Mouse (Mus musculus) bone marrow, adult 2 months (tissue): ENCODE data around the gene Rapgef3.

Source experiments
- CTCF ChIP-seq: fragments of 200-500 bp; IDR thresholded peaks from 2 replicates; pipeline ENCODE4 v1.5.1; 2011; ENCODE audit warnings: low read length, control low read depth; ENCODE audit not compliant: control insufficient read depth, insufficient read depth
- POLR2A ChIP-seq: fragments of 200-500 bp; IDR thresholded peaks from 2 replicates; pipeline ENCODE4 v1.6.1; 2011; ENCODE audit warnings: low read depth, mild to moderate bottlenecking, control low read depth, low read length, borderline replicate concordance; ENCODE audit not compliant: control insufficient read depth

GRCm38 (mm10) chr15:97766594-97767279 lies 1.0 kb downstream of the Rapgef3 start:
- TF ChIP-seq CTCF, result no peak
- no peak for TF ChIP-seq POLR2A
